Mouse (Mus musculus) right cerebral cortex, postnatal 4 days (tissue): ENCODE data around the gene Gm5426.
"Not testable (repeated sequence)": the region's sequence is repeated elsewhere in the genome, so short reads cannot be mapped to it uniquely, and the experiment has no call there.

Experiments used
- DNase-seq: peaks from one replicate; pipeline ENCODE4 v3.0.0-alpha.2; 2022

The Gm5426 gene

DNA sequence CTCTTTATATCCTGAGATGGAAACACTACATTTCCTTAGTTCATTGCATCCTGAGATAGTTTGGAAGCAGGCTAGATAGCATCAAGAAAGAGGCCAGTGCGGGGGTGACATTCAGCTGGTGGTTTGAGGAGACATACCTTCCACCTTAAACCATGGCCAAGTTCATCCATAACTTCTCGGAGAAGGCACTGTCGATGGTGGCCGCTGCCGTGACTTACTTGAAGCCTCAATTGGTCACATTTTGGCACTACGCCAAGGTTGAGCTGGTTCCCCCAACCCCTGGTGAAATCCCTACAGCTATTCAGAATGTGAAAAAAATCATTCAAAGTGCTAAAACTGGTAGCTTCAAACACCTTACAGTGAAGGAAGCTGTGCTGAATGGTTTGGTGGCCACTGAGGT is at the start of gene Gm5426:
Gene Gm5426, plus strand, starts transcription at position 153 of the 400 bp plus-strand sequence.
- not testable (repeated sequence) for DNase-seq

DNA sequence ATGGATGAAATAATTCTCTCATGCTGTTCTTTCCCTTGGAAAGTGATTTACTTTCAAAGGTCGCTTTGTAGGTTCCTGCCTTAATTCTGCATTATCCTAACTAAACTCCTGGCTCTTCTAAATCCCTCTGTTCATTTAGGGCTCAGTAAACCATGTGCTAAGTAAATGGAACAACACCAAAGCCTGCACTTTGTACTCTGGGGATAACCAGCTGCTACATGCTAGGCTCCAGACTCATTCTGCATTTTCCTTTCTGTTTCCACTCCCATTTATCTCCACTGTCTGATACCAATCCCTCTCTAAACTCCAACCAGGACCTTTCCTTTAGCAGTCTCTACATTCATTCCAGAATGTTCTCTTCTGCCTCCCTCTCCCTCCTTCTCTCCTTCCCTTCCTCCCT is 46.7 kb upstream of the Gm5426 start:
- no peak for DNase-seq

- no peak for DNase-seq
These were observed 46.0 kb upstream of the Gm5426 start for GRCm38 (mm10) chr10:96090388-96090787.

- no peak for DNase-seq
These were observed 42.4 kb upstream of the Gm5426 start for GRCm38 (mm10) chr10:96093890-96094531.

GRCm38 (mm10) chr10:96094559-96094958 is 41.8 kb upstream of the Gm5426 start:
- no peak for DNase-seq

DNA sequence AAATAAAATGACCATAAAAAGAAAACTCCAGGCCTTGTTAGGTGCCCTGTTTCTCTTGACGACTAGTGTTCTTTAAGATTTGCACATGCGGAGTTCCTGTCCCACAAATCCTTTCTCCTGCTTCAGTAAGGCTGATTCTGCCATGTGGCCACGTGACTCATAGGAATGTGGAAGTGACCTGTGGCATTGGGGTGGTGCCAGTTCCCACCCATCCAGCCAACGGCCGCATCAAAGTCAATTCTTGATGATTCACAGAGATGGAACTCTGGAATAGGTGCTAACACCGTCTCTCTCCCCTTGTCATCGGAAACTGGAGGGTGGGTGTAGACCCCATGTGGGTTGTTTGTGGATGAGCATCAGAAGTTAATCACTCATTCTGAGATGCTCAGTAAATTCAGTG is 39.7 kb upstream of the Gm5426 start:
- no peak for DNase-seq

DNA sequence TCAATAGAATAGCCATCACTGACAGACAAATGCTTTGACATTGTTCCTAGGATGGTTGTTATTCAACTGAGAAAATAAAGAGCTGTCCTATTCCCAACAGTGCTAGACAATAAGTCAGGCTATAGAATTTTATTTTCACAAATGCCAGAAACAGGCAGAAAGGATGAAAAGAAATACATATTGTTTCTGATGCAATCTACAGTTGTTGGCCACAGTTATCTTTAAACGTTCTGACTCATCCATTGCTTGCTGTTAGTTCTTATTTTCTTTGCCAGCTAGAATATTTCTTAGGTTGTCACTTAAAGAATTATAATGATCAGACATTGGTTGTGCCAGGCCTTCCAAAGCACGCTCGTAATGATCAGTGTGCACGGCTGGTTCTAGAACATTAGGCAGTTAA is 35.4 kb upstream of the Gm5426 start:
- no peak for DNase-seq

- no peak for DNase-seq
These were observed 32.2 kb upstream of the Gm5426 start for GRCm38 (mm10) chr10:96104158-96104557.

DNA sequence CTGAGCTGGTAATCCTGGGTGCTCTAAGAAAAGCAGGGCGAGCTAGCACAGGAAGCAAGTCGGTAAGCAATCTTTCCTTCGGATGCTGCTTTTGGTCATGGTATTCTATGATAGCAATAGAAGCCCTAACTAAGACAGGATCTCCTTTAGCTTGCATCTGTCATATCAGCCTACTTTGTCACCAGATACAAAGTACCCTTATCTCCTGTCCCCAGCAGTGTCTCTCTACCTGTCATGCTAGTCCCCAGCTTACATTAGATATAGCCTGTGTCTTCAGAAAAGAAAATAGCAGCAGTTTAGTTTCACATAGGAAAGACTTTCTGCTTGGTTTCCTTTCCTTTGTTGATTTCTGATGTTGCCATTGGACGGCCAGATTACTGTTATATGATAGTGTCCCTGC is 31.8 kb upstream of the Gm5426 start:
- no peak for DNase-seq

GRCm38 (mm10) chr10:96105124-96105523 is 31.3 kb upstream of the Gm5426 start:
- DNase-seq, result no peak

DNA sequence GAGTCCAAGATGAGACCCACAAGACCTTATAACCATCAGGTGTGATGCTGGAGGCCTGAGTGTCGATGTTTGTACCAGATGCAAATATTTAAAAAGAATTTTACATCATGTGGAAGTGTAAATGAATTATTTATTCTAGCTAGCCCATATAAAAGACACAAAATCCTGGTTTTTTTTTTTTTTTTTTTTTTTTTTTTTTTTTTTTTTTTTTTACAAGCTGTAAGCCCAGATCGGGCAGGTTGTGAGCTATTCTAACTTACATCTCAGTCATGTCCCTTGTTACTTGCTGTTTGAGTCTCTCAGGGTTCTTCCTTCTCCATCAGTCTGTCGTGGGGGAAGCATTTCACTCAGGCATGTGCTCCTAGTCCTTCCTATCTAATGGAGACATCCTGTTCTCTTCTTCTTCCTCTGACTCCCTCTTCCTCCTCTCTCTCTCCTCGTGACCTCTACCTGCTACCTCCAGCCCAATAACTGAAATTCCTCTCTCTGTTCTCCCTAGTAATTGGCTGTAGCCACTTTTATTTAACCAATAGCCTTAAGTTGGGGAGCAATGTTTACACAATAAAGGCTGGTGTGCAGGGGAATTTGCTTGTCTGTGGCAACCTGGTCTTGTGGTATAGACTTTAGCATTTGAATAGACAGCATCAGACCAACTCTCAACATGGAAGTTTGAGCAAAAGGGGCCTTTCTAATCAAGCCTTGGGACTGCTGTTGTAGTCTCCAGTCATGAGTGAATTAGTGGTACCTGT is 29.3 kb upstream of the Gm5426 start:
- DNase-seq, result no peak

DNA sequence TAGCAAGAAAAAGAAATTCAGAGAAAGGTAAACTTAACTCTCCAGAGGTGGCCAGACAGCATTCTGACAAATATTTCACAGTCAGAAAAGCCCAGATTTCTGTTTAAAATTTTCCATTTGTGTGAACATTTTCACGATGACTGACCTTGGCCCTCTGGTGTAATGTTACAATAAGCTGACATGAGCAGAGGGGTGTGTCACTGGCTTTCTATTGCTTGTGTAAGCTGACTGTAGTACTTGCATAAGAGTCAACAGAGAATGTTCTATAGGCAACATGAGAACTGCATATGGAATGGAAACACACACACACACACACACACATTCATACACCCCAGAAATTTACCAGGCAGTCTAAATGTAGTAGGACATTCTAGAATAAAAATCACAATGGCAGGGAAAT is 28.6 kb upstream of the Gm5426 start:
- DNase-seq, result no peak

GRCm38 (mm10) chr10:96115325-96115724 is 21.1 kb upstream of the Gm5426 start:
- no peak for DNase-seq

DNA sequence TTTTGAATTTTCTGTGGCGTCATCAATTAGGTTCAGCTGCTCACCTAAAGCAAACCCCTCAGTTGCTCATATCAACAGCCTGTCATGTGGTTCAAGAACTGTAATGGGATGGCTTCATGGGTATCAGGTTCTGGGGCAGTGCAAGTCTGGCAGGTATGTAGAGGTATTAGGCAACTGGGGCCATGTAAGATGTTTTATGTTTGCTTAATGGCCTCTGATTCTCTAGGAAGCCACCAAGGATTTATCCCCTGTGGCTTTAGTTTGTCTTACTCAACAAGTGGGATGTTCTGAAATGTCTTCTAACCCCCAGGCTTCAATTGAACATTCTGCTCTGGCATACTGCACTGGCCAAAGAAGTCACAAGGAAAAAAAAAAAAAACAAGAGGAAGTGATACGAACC is 15.6 kb upstream of the Gm5426 start:
- DNase-seq, result no peak

DNA sequence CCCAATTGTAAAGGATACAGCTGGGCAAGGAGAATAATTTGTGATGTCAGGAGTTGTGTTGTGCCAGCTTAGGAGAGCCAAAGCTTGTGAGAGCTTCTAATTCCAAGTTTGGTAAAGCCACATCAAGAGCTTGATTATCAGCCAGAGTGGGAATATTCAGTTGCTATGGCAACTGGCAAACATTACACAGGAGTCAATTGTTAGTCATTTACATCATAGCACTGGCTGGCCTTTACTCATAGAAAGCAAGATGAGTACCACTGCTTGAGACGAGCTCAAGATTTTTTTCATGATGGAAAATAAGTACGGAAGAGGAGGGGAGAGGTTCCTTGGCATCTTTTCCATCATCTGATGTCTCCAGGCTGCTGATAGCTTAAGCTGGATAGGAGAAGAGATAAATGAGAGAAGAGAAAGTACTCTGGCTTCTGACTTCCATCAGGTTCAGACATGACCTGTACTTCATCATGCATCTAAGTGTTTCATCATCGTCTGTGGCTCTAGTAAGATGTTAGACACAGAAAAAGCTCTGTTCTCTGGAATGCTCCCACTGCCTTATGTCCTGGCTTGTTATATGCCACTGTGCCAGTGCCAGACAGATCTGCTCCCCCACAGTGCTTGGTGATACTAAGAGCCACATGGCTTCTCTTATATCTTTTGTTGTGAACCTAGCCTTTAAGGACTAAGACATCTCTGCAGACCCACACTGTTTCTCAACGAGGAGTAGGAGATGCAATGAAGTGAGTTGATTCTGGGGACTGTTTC is 15.0 kb upstream of the Gm5426 start:
- DNase-seq, result no peak

GRCm38 (mm10) chr10:96123885-96124284 is 12.5 kb upstream of the Gm5426 start:
- no peak for DNase-seq

- DNase-seq, result no peak
These were observed 12.1 kb upstream of the Gm5426 start for GRCm38 (mm10) chr10:96124290-96124689.

DNA sequence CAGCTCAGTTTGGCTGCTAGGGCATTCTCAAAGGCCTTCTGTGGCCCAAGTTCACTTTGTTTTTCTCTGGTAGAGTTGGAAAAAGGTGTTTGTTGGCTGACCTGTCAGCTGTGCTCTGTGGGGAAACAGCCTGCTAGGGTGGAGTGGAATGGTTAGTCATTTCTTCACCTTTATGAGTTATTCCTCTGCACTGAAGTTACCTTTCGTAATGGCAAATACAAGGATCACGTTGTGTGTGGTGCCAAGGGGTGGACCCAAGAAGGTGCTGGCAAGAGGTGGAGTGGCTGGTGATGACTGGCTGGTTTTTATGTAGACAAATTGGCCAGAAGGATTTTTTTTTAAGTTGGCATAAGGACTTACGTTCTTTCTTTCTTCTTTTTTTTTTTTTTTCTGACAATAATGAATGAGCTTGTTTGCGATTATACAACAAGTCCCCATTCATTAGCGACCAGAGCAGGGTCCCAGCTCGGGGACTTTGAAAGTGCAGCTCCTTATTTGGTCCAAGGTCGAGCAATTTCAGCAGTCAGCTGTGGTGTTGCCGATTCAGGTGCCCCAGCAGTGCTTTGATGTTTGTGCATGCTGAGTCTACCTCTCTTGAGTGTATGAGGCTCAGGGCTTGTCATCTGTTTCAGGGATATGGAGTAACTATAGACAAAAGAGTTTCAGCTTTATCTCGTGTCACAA is 10.5 kb upstream of the Gm5426 start:
- DNase-seq, result no peak

DNA sequence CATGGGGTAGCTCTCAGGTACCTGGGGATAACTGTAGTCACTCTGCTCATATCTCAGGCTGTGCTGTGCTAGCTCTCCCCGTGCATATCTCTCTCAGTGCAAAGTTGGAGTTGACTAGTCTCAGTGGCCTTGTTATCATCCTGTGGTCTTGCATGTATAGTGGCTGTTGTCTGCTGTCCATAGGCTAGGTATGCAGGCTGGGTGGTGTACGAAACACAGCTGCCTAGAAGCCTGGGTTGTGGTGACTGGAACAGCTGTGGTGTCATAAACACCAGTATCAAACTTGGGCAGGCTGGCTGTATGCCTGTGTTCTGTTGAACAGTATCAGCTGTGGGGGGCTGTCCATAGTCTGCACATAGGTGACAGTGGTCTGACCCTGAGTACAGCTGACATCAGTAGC is 7.2 kb upstream of the Gm5426 start:
- no peak for DNase-seq

DNA sequence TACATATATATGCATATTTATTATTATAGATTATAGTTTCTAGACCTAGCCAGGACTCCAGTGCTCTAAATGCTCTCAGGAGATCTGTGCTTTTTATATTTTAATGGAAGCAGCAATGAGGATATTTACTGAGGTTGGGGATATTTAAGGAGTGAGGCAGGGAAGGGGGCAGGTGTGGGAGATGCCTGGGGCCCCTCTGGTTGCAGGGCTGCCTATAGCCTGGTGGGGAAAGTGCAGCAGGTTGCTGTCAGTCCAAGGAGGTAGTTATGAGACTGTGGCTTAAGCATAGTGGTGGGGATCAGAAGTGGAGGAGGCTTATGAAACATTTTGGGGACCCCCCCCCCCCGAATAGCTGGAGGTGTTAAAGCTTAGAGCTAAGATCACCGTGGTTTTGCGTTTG is 6.0 kb upstream of the Gm5426 start:
- no peak for DNase-seq

DNA sequence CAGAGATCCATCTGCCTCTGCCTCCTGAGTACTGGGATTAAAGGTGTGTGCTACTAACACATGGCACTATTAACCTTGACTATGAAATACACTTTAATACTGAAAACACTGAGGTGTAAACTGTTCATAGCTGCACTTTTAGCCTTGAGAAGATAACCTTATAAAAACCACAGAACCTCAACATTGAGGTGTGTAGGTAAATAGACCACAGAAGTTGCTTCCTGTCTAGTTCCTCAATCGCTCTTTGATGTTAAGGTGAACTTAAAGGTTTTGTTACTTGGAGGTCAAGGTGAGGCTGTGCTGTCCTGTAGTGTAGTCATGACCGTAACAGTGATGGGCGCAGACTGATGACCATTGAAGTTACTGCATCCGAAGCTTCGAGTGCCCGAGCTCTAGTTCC is 5.3 kb upstream of the Gm5426 start:
- DNase-seq, result no peak

- peak; percentile 64 for DNase-seq
These were observed 4.2 kb upstream of the Gm5426 start for GRCm38 (mm10) chr10:96132161-96132560.

DNA sequence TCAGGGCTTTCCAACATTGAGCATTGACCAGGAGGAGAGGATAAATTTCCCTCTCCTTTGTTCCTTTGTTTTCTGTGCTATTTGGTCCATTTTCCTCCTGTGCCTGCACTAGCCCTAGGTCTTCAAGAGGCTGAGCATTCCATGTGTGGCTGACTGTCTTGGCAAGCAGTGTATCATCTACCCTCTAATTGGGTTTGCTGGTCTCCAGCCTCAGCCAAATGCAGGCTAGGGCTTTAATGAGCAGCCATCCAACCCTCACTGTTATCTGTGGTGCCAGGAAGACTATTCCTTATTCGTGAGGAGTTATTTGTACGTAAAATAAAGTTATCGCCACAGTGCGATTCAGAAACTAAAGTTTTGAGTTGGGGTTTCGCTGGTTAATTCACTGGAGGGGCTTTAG is 2.2 kb downstream of the Gm5426 start:
- no peak for DNase-seq
